Mouse (Mus musculus) MEL (cell line): ENCODE data around the gene Kirrel3. TPM values are rescaled to one million over a fixed set of nuclear protein-coding genes. Genes with fewer than 3 reads are reported as not detected.

Experiments
- DNase-seq: peaks from one replicate; pipeline ENCODE4 v3.0.0; 2011; ENCODE audit warnings: low read depth, low spot score
- H3K27ac ChIP-seq: 2 replicates; pipeline ENCODE4 v1.5.1; 2012; ENCODE audit warnings: low read depth, mild to moderate bottlenecking, control low read depth, low read length, moderate library complexity; ENCODE audit not compliant: control insufficient read depth
- H3K27me3 ChIP-seq, 2 experiments: fragments of 150-350 bp in 1 of 2; sonication (generic) in 1 of 2; 2 replicates each; pipeline ENCODE4 v1.6.1; 2012; ENCODE audit warnings: low read length in 2 of 2, mild to moderate bottlenecking in 2 of 2, improper control_type of control experiment in 1 of 2, moderate library complexity in 1 of 2; ENCODE audit not compliant: insufficient read depth in 2 of 2, control insufficient read depth in 1 of 2
- H3K36me3 ChIP-seq, 2 experiments: 2 replicates each; pipeline ENCODE4 v1.6.1; 2012 to 2014; ENCODE audit warnings: low read length in 2 of 2, improper control_type of control experiment in 1 of 2, inconsistent platforms in 1 of 2, mild to moderate bottlenecking in 1 of 2; ENCODE audit not compliant: insufficient read depth in 2 of 2, control insufficient read depth in 1 of 2
- H3K4me1 ChIP-seq, 2 experiments: fragments of 150-350 bp in 1 of 2; sonication (generic) in 1 of 2; 2 replicates each; pipeline ENCODE4 v1.6.1; 2012; ENCODE audit warnings: low read length in 2 of 2, improper control_type of control experiment in 1 of 2, mild to moderate bottlenecking in 1 of 2; ENCODE audit not compliant: insufficient read depth in 2 of 2, control insufficient read depth in 1 of 2
- H3K4me3 ChIP-seq, 2 experiments: fragments of 150-350 bp in 1 of 2; sonication (generic) in 1 of 2; 2 replicates each; pipeline ENCODE4 v1.5.1; 2012; ENCODE audit warnings: low read depth in 2 of 2, low read length in 2 of 2, mild to moderate bottlenecking in 2 of 2, moderate library complexity in 2 of 2, control low read depth in 1 of 2, improper control_type of control experiment in 1 of 2; ENCODE audit not compliant: control insufficient read depth in 1 of 2, insufficient read depth in 1 of 2
- H3K79me2 ChIP-seq: 2 replicates; pipeline ENCODE4 v1.6.1; 2012; ENCODE audit warnings: mild to moderate bottlenecking, low read length, moderate library complexity; ENCODE audit not compliant: control insufficient read depth, poor library complexity, insufficient read depth
- H3K9ac ChIP-seq: 2 replicates; pipeline ENCODE4 v1.6.1; 2012; ENCODE audit warnings: low read depth, mild to moderate bottlenecking, control low read depth, low read length, moderate library complexity; ENCODE audit not compliant: control insufficient read depth, poor library complexity, severe bottlenecking
- H3K9me3 ChIP-seq: fragments of 150-350 bp; sonication (generic); replicated peaks from 2 replicates; pipeline ENCODE4 v1.6.1; 2012; ENCODE audit warnings: mild to moderate bottlenecking, low read length, improper control_type of control experiment, moderate library complexity; ENCODE audit not compliant: insufficient read depth
- BHLHE40 ChIP-seq: IDR thresholded peaks from 2 replicates; pipeline ENCODE4 v1.6.1; 2012; ENCODE audit warnings: low read depth, mild to moderate bottlenecking, inconsistent platforms, low read length, improper control_type of control experiment, borderline replicate concordance
- E2F4 ChIP-seq: IDR thresholded peaks from 2 replicates; pipeline ENCODE4 v1.6.1; 2011; ENCODE audit warnings: low read depth, low read length, improper control_type of control experiment, borderline replicate concordance
- EP300 ChIP-seq, 2 experiments: IDR thresholded peaks; 2 replicates each; pipeline ENCODE4 v1.6.1; 2011; ENCODE audit warnings: improper control_type of control experiment in 2 of 2, low read length in 2 of 2, low read depth in 1 of 2, mild to moderate bottlenecking in 1 of 2
- ETS1 ChIP-seq: IDR thresholded peaks from 2 replicates; pipeline ENCODE4 v1.6.1; 2012; ENCODE audit warnings: low read depth, mild to moderate bottlenecking, inconsistent platforms, low read length, improper control_type of control experiment, moderate library complexity
- JUND ChIP-seq: IDR thresholded peaks from 2 replicates; pipeline ENCODE4 v1.6.1; 2011; ENCODE audit warnings: low read depth, mild to moderate bottlenecking, improper control_type of control experiment, low read length
- KAT2A ChIP-seq: conservative IDR thresholded peaks from 2 replicates; pipeline ENCODE4 v1.6.1; 2012; ENCODE audit warnings: low read depth, low read length, improper control_type of control experiment, inconsistent platforms
- MAFK ChIP-seq: IDR thresholded peaks from 2 replicates; pipeline ENCODE4 v1.6.1; 2011; ENCODE audit warnings: low read depth, mild to moderate bottlenecking, low read length, improper control_type of control experiment, borderline replicate concordance
- MAX ChIP-seq: IDR thresholded peaks from 2 replicates; pipeline ENCODE4 v1.6.1; 2011; ENCODE audit warnings: low read length, improper control_type of control experiment
- MAZ ChIP-seq: IDR thresholded peaks from 2 replicates; pipeline ENCODE4 v1.6.1; 2012; ENCODE audit warnings: low read depth, mild to moderate bottlenecking, inconsistent platforms, low read length, improper control_type of control experiment
- MXI1 ChIP-seq: IDR thresholded peaks from 2 replicates; pipeline ENCODE4 v1.6.1; 2011; ENCODE audit warnings: mild to moderate bottlenecking, low read depth, low read length, improper control_type of control experiment
- POLR2A ChIP-seq, 2 experiments: IDR thresholded peaks; 2 replicates each; pipeline ENCODE4 v1.6.1; 2011 to 2012; ENCODE audit warnings: low read length in 2 of 2, mild to moderate bottlenecking in 2 of 2, control low read depth in 1 of 2, improper control_type of control experiment in 1 of 2, low read depth in 1 of 2, moderate library complexity in 1 of 2; ENCODE audit not compliant: control insufficient read depth in 1 of 2, insufficient read depth in 1 of 2, poor library complexity in 1 of 2
- POLR2AphosphoS2 ChIP-seq: IDR thresholded peaks from 2 replicates; pipeline ENCODE4 v1.6.1; 2011; ENCODE audit warnings: low read length, improper control_type of control experiment
- RAD21 ChIP-seq: IDR thresholded peaks from 2 replicates; pipeline ENCODE4 v1.6.1; 2011; ENCODE audit warnings: mild to moderate bottlenecking, low read depth, low read length, improper control_type of control experiment
- RCOR1 ChIP-seq: IDR thresholded peaks from 2 replicates; pipeline ENCODE4 v1.6.1; 2012; ENCODE audit warnings: low read depth, mild to moderate bottlenecking, inconsistent platforms, low read length, improper control_type of control experiment
- SIN3A ChIP-seq: IDR thresholded peaks from 2 replicates; pipeline ENCODE4 v1.6.1; 2012; ENCODE audit warnings: low read length, improper control_type of control experiment, inconsistent platforms
- SMC3 ChIP-seq: IDR thresholded peaks from 2 replicates; pipeline ENCODE4 v1.6.1; 2011; ENCODE audit warnings: low read depth, low read length, improper control_type of control experiment
- TAL1 ChIP-seq: IDR thresholded peaks from 2 replicates; pipeline ENCODE4 v1.6.1; 2012; ENCODE audit warnings: mild to moderate bottlenecking, inconsistent platforms, low read length, moderate library complexity, mixed read lengths
- TBP ChIP-seq: IDR thresholded peaks from 2 replicates; pipeline ENCODE4 v1.8.0; 2011; ENCODE audit warnings: low read depth, low read length, improper control_type of control experiment
- USF1 ChIP-seq: IDR thresholded peaks from 2 replicates; pipeline ENCODE4 v1.6.1; 2014; ENCODE audit warnings: low read depth, mild to moderate bottlenecking, inconsistent platforms, low read length, improper control_type of control experiment, moderate library complexity
- USF2 ChIP-seq, 2 experiments: IDR thresholded peaks; 2 replicates each; pipeline ENCODE4 v1.6.1; 2011 to 2012; ENCODE audit warnings: improper control_type of control experiment in 2 of 2, low read length in 2 of 2, borderline replicate concordance in 1 of 2, inconsistent platforms in 1 of 2, low read depth in 1 of 2, mild to moderate bottlenecking in 1 of 2; ENCODE audit not compliant: insufficient read depth in 1 of 2
- ZC3H11A ChIP-seq: IDR thresholded peaks from 2 replicates; pipeline ENCODE4 v1.6.1; 2012; ENCODE audit warnings: low read depth, mild to moderate bottlenecking, inconsistent platforms, low read length, improper control_type of control experiment
- ZKSCAN1 ChIP-seq: IDR thresholded peaks from 2 replicates; pipeline ENCODE4 v1.6.1; 2012; ENCODE audit warnings: low read depth, mild to moderate bottlenecking, inconsistent platforms, low read length, improper control_type of control experiment, moderate library complexity
- polyA plus RNA-seq, 2 experiments: library from polyadenylated mRNA; stranded (reverse) in 1 of 2; unstranded in 1 of 2; fragments of >175 nt in 1 of 2; fragments of >200 nt in 1 of 2; gene quantifications; 2 replicates each; pipeline versions ENCODE4 v1.2.1 to v1.2.4; 2012; ENCODE audit warnings: low replicate concordance in 2 of 2, low read depth in 1 of 2; ENCODE audit not compliant: insufficient read length in 2 of 2, insufficient read depth in 1 of 2, missing spikeins in 1 of 2
- total RNA-seq: library from RNA; depleted of rRNA; stranded (reverse); fragments of 300-350 nt; gene quantifications from 2 replicates; pipeline ENCODE4 v1.2.3, GENCODE M21; 2012; rRNA removed

Kirrel3 gene
- total RNA-seq (0.07 TPM in 1 of 2 replicates, not detected in the other), polyA plus RNA-seq (under 1 TPM in 1 of 2 experiments, not detected in 1; 0.06 TPM)

- H3K36me3 ChIP-seq = no peaks in the 10 kb centered on the region
- H3K4me3 ChIP-seq = no peak within 1 kb of the TSS
- no peak within 1 kb of the TSS for H3K27ac ChIP-seq
- no peaks in the 10 kb centered on the region for H3K9me3 ChIP-seq
- H3K79me2 ChIP-seq = no peaks in the 10 kb centered on the region
- no peak within 1 kb of the TSS for H3K9ac ChIP-seq
- DNase-seq = no peak
- H3K4me1 ChIP-seq = no peaks in the 10 kb centered on the region
- no peaks in the 10 kb centered on the region for H3K27me3 ChIP-seq
- no peak for TF ChIP-seq SMC3
- no peak for TF ChIP-seq RAD21
- no peak for TF ChIP-seq ZC3H11A
- TF ChIP-seq BHLHE40 = no peak
- TF ChIP-seq RCOR1 = no peak
- no peak for TF ChIP-seq USF2 (IDR thresholded peaks at IDR 0.05; ENCODE audit: borderline replicate concordance in 1 of 2, insufficient read depth in 1 of 2, low read depth in 1 of 2, low read length in 2 of 2)
- TF ChIP-seq KAT2A = no peak
- TF ChIP-seq JUND = no peak
- no peak for TF ChIP-seq POLR2AphosphoS2
- TF ChIP-seq EP300 (IDR thresholded peaks at IDR 0.05; ENCODE audit: low read depth in 1 of 2, low read length in 2 of 2) = no peak
- TF ChIP-seq MAFK = no peak
- no peak for TF ChIP-seq E2F4
- TF ChIP-seq POLR2A (IDR thresholded peaks at IDR 0.05; ENCODE audit: control insufficient read depth in 1 of 2, insufficient read depth in 1 of 2, low read depth in 1 of 2, low read length in 2 of 2, poor library complexity in 1 of 2) = no peak
- no peak for TF ChIP-seq MXI1
Measured at GRCm38 (mm10) chr9:34485759-34486431, at the start of gene Kirrel3. Gene Kirrel3, plus strand, starts transcription at chr9:34485894.

DNA sequence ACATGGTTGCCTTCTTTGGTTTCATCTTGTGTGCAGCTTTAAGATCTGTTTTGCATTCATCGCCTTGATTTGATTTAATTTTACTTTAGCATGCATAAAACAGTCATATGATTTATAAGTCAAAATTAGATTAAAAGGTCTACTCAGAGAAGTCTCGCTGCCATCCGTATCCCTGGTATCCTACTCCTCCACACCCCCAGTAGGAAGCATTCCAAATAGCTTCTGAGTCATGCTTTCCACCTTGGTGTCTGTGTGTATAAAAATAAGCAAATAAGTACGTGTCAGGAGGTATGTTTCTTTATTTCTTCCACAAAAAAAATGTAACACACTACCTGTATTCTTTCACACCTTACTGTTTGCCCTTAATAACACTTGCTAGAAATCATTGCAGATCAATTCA lies 45.0 kb upstream of the Kirrel3 start:
- no peak for TF ChIP-seq POLR2A (IDR thresholded peaks at IDR 0.05; ENCODE audit: control insufficient read depth in 1 of 2, insufficient read depth in 1 of 2, low read depth in 1 of 2, low read length in 2 of 2, poor library complexity in 1 of 2)
- no peak for TF ChIP-seq POLR2AphosphoS2
- no peak for TF ChIP-seq USF1
- no peak for TF ChIP-seq ZC3H11A
- TF ChIP-seq SIN3A = no peak
- TF ChIP-seq ZKSCAN1 = no peak
- no peak for TF ChIP-seq TAL1
- no peak for TF ChIP-seq EP300 (IDR thresholded peaks at IDR 0.05; ENCODE audit: low read depth in 1 of 2, low read length in 2 of 2)
- TF ChIP-seq MAX = no peak
- no peak for TF ChIP-seq SMC3
- TF ChIP-seq TBP = no peak
- TF ChIP-seq BHLHE40 = no peak
- no peak for TF ChIP-seq USF2 (IDR thresholded peaks at IDR 0.05; ENCODE audit: borderline replicate concordance in 1 of 2, insufficient read depth in 1 of 2, low read depth in 1 of 2, low read length in 2 of 2)
- TF ChIP-seq MAZ = no peak
- TF ChIP-seq ETS1 = no peak
- no peak overlapping the region for H3K4me3 ChIP-seq
- no peaks in the 10 kb centered on the region for H3K27me3 ChIP-seq
- no peak for DNase-seq
- H3K4me1 ChIP-seq = no peaks in the 10 kb centered on the region
- no peak overlapping the region for H3K27ac ChIP-seq
- H3K9me3 ChIP-seq = no peaks in the 10 kb centered on the region
- H3K79me2 ChIP-seq = no peaks in the 10 kb centered on the region
- H3K9ac ChIP-seq = no peak overlapping the region
- H3K36me3 ChIP-seq = no peaks in the 10 kb centered on the region
